Mouse (Mus musculus) small intestine, adult 2 months (tissue): ENCODE measurements around the gene Abcd3.

Experiments used
- CTCF ChIP-seq: fragments of 200-500 bp; IDR thresholded peaks from 2 replicates; pipeline ENCODE4 v1.5.1; 2012; ENCODE audit warnings: low read depth, mild to moderate bottlenecking, control low read depth, inconsistent platforms, low read length, moderate library complexity, mixed read lengths; ENCODE audit not compliant: insufficient replicate concordance, insufficient read length; ENCODE audit errors: extremely low read depth
- POLR2A ChIP-seq: fragments of 200-500 bp; IDR thresholded peaks from 2 replicates; pipeline ENCODE4 v1.6.1; 2012; ENCODE audit warnings: low read depth, mild to moderate bottlenecking, control low read depth, inconsistent platforms, low read length, moderate library complexity

DNA sequence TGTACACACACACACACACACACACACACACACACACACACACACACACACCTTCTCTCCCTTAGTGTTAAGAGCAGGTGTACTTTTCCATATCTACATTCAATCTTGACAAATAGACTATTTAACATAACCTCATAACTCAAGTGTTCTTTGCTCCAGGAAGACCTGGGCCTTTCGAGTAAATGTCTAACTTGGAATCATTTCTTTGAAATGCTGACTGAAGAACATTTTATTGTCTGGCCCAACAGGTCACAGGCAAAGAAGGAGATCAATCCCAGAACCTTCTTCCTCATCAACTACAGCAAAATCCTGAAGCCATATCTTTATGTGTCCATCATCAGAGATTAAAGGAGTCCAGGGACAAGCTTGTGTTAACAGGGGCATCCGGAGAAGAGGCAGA lies 100.6 kb downstream of the Abcd3 start:
- no peak for TF ChIP-seq CTCF
- no peak for TF ChIP-seq POLR2A
